Mouse (Mus musculus): ENCODE data around the gene Cnbd2. TPM values are rescaled to one million over a fixed set of nuclear protein-coding genes. Genes with fewer than 3 reads are reported as not detected.

Gene Cnbd2
- polyA plus RNA-seq, 1 experiment from 2014 or later, result 4.8 TPM

- no peak for TF ChIP-seq CTCF (IDR thresholded peaks at IDR 0.05)
- in situ Hi-C loops (cut with MboI; ENCODE audit: low pct_unique_long_range_greater_than_20kb), result no loop called here
- ATAC-seq (no peak), DNase-seq (ENCODE audit: low read depth, low spot score) (no peak)
- ChIA-PET POLR2A (no interaction called here), CTCF (interaction anchor here (0.7 to 1.0 kb wide), 2 partner anchors 9 to 205 kb away, joined by 3 to 4 read pairs; no protein-coding TSS in a partner anchor)
- no peaks in the 10 kb centered on the region for H3K27me3 ChIP-seq
Measured at GRCm38 (mm10) chr2:156310455-156310854, 1.6 kb upstream of the Cnbd2 start.

GRCm38 (mm10) chr2:156310945-156311344, 1.2 kb upstream of the Cnbd2 start:
- CTCF ChIA-PET, result interaction anchor here (0.7 to 1.0 kb wide), 2 partner anchors 9 to 205 kb away, joined by 3 to 4 read pairs; no protein-coding TSS in a partner anchor
- POLR2A ChIA-PET, result interaction anchor here (1.0 kb wide), 1 partner anchor 130 kb away, joined by 3 read pairs; no protein-coding TSS in a partner anchor
- TF ChIP-seq CTCF (IDR thresholded peaks at IDR 0.05), result no peak

GRCm38 (mm10) chr2:156311441-156311840, 658 bp upstream of the Cnbd2 start:
- ChIA-PET CTCF (interaction anchor here (1.0 to 2.1 kb wide), 2 partner anchors 8 to 161 kb away, joined by 4 to 5 read pairs; no protein-coding TSS in a partner anchor), POLR2A (interaction anchor here (1.0 to 1.7 kb wide), 2 partner anchors 131 to 165 kb away, joined by 3 read pairs; no protein-coding TSS in a partner anchor)
- no peaks in the 10 kb centered on the region for H3K27me3 ChIP-seq
- no peak for ATAC-seq
- TF ChIP-seq CTCF (IDR thresholded peaks at IDR 0.05), result no peak
- DNase-seq (ENCODE audit: low read depth, low spot score), result no peak
- in situ Hi-C loops (cut with MboI; ENCODE audit: low pct_unique_long_range_greater_than_20kb), result no loop called here

More at GRCm38 (mm10) chr2:156310945-156311344, 1.2 kb upstream of the Cnbd2 start:
- ATAC-seq, result no peak
- DNase-seq (ENCODE audit: low read depth, low spot score), result no peak
- in situ Hi-C loops (cut with MboI; ENCODE audit: low pct_unique_long_range_greater_than_20kb), result no loop called here
- no peaks in the 10 kb centered on the region for H3K27me3 ChIP-seq

GRCm38 (mm10) chr2:156311841-156312291, 233 bp upstream of the Cnbd2 start:
- ChIA-PET CTCF (interaction anchor here (2.1 kb wide), 1 partner anchor 162 kb away, joined by 5 read pairs; no protein-coding TSS in a partner anchor), POLR2A (interaction anchor here (1.0 to 1.7 kb wide), 3 partner anchors 12 to 165 kb away, joined by 3 to 6 read pairs (median 3); no protein-coding TSS in a partner anchor)
- no peak for TF ChIP-seq CTCF (IDR thresholded peaks at IDR 0.05)
- DNase-seq (ENCODE audit: low read depth, low spot score) (no peak), ATAC-seq (peak; percentile 41)
- no peaks in the 10 kb centered on the region for H3K27me3 ChIP-seq
- in situ Hi-C loops (cut with MboI; ENCODE audit: low pct_unique_long_range_greater_than_20kb), result no loop called here

- in situ Hi-C loops (cut with MboI; ENCODE audit: low pct_unique_long_range_greater_than_20kb), result no loop called here
- ATAC-seq (no peak), DNase-seq (ENCODE audit: low read depth, low spot score) (no peak)
- H3K27me3 ChIP-seq, result no peaks in the 10 kb centered on the region
- CTCF ChIA-PET, result interaction anchor here (1.0 to 2.1 kb wide), 2 partner anchors 11 to 163 kb away, joined by 4 to 5 read pairs; no protein-coding TSS in a partner anchor
- POLR2A ChIA-PET, result interaction anchor here (1.7 kb wide), 1 partner anchor 164 kb away, joined by 3 read pairs; no protein-coding TSS in a partner anchor
- peak; percentile 63 for TF ChIP-seq CTCF (IDR thresholded peaks at IDR 0.05)
Measured at GRCm38 (mm10) chr2:156313153-156313552, 1.1 kb downstream of the Cnbd2 start.

GRCm38 (mm10) chr2:156314811-156315210, 2.7 kb downstream of the Cnbd2 start:
- TF ChIP-seq CTCF (IDR thresholded peaks at IDR 0.05), result no peak
- DNase-seq (ENCODE audit: low read depth, low spot score) (no peak), ATAC-seq (no peak)
- in situ Hi-C loops (cut with MboI; ENCODE audit: low pct_unique_long_range_greater_than_20kb), result no loop called here
- ChIA-PET CTCF (no interaction called here), POLR2A (no interaction called here)
- H3K27me3 ChIP-seq, result no peaks in the 10 kb centered on the region

GRCm38 (mm10) chr2:156318491-156318890, 6.4 kb downstream of the Cnbd2 start:
- CTCF ChIA-PET, result interaction anchor here (2.9 kb wide), 1 partner anchor 12 kb away, joined by 11 read pairs; no protein-coding TSS in a partner anchor
- in situ Hi-C loops (cut with MboI; ENCODE audit: low pct_unique_long_range_greater_than_20kb), result no loop called here
- TF ChIP-seq CTCF (IDR thresholded peaks at IDR 0.05), result no peak
- POLR2A ChIA-PET, result no interaction called here
- ATAC-seq (no peak), DNase-seq (ENCODE audit: low read depth, low spot score) (no peak)
- no peaks in the 10 kb centered on the region for H3K27me3 ChIP-seq

- CTCF ChIA-PET, result no interaction called here
- ATAC-seq (no peak), DNase-seq (ENCODE audit: low read depth, low spot score) (no peak)
- no peak for TF ChIP-seq CTCF (IDR thresholded peaks at IDR 0.05)
- POLR2A ChIA-PET, result no interaction called here
- no peaks in the 10 kb centered on the region for H3K27me3 ChIP-seq
- in situ Hi-C loops (cut with MboI; ENCODE audit: low pct_unique_long_range_greater_than_20kb), result no loop called here
Measured at GRCm38 (mm10) chr2:156321538-156321937, 9.4 kb downstream of the Cnbd2 start.

- no peak for ATAC-seq
- no peak for TF ChIP-seq CTCF (IDR thresholded peaks at IDR 0.05)
- no peaks in the 10 kb centered on the region for H3K27me3 ChIP-seq
- in situ Hi-C loops (cut with MboI; ENCODE audit: low pct_unique_long_range_greater_than_20kb), result no loop called here
- ChIA-PET CTCF (interaction anchor here (2.0 kb wide), 1 partner anchor 10 kb away, joined by 4 read pairs; no protein-coding TSS in a partner anchor), POLR2A (interaction anchor here (1.5 kb wide), 1 partner anchor 12 kb away, joined by 6 read pairs; the partner anchor contains the start of genes Cnbd2 and Scand1)
- no peak for DNase-seq (ENCODE audit: low read depth, low spot score)
Measured at GRCm38 (mm10) chr2:156324116-156324588, 12.1 kb downstream of the Cnbd2 start.

GRCm38 (mm10) chr2:156324681-156325080, 12.6 kb downstream of the Cnbd2 start:
- ChIA-PET POLR2A (interaction anchor here (1.5 kb wide), 1 partner anchor 12 kb away, joined by 6 read pairs; the partner anchor contains the start of genes Cnbd2 and Scand1), CTCF (interaction anchor here (2.0 kb wide), 1 partner anchor 11 kb away, joined by 4 read pairs; no protein-coding TSS in a partner anchor)
- no peak for ATAC-seq
- TF ChIP-seq CTCF (IDR thresholded peaks at IDR 0.05), result no peak
- DNase-seq (ENCODE audit: low read depth, low spot score), result no peak
- in situ Hi-C loops (cut with MboI; ENCODE audit: low pct_unique_long_range_greater_than_20kb), result no loop called here
- H3K27me3 ChIP-seq, result no peaks in the 10 kb centered on the region

- H3K27me3 ChIP-seq, result no peaks in the 10 kb centered on the region
- ATAC-seq (no peak), DNase-seq (ENCODE audit: low read depth, low spot score) (no peak)
- in situ Hi-C loops (cut with MboI; ENCODE audit: low pct_unique_long_range_greater_than_20kb), result no loop called here
- no peak for TF ChIP-seq CTCF (IDR thresholded peaks at IDR 0.05)
- ChIA-PET CTCF (no interaction called here), POLR2A (no interaction called here)
Measured at GRCm38 (mm10) chr2:156330681-156331080, 18.6 kb downstream of the Cnbd2 start.

Measured in Patski (cell line).